8 mouse cellular contexts compared by ENCODE assay signal in the genomic region with DNA sequence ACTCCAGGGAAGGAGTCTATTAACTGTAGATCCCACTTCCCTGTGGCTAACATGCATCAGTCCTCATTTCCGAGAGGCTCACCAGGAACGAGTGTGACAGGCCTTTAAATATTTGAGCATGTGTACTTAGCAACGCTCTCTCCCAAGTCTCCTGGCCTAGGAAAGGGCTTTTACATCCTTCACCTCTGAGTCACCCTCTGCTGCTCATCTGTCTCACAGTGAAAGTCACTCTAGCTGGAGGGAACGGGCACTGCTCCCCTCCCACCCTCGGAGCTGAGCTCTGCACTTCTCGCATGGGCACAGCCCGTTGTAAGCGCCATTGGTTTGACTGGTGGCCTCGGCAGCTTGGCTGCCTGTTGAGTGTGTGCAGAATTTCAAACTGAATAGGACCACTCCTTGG.
DNase-seq lines count a peak whose midpoint lies in the region; ATAC-seq lines count a peak whose summit lies in the region.

No protein-coding gene starts in this region.

- peaks cover 3% of the 10 kb centered on the region; the same call in 1 of the 2 replicates for H3K4me1 ChIP-seq in intestine, embryonic 16.5 days (ENCODE audit: control insufficient read depth, insufficient read depth, low read length)

- H3K4me2 ChIP-seq in intestine, embryonic 16.5 days (ENCODE audit: low read depth, low read length) = no peak overlapping the region

- H3K4me3 ChIP-seq in intestine, embryonic 16.5 days (ENCODE audit: low read length) = no peak overlapping the region

- H3K27me3 ChIP-seq in intestine, embryonic 16.5 days (replicated peaks; ENCODE audit: control insufficient read depth, insufficient read depth, low read length) = no peaks in the 10 kb centered on the region

- intact Hi-C loops in left cerebral cortex, postnatal 4 days (cut with DNase I) = loop anchor here (10.0 kb wide), 1 partner anchor 251 kb away; no protein-coding TSS in a partner anchor

- ATAC-seq in intestine, embryonic 16.5 days = peak; percentile 31

- 41% methylated on average over 9 of the region's 9 CpGs for WGBS in intestine, embryonic 16.5 days

- H3K9me3 ChIP-seq in intestine, embryonic 16.5 days (ENCODE audit: control insufficient read depth, low read length) = no peaks in the 10 kb centered on the region

- no peak overlapping the region for H3K27ac ChIP-seq in intestine, embryonic 16.5 days (ENCODE audit: low read length)

- peak; percentile 42 for DNase-seq in embryo, embryonic 11 days
- DNase-seq in embryo, embryonic 9.5 days (ENCODE audit: extremely low spot score) = no peak
- DNase-seq in retina, postnatal 1 day = peak; percentile 57
- no peak for DNase-seq in retina, embryonic 14.5 days (ENCODE audit: low spot score)
- DNase-seq in left cerebral cortex, postnatal 4 days = no peak
- no peak for DNase-seq in thymus, postnatal 25 days
- no peak for DNase-seq in urinary bladder, postnatal 14 days (ENCODE audit: low spot score)

- H3K36me3 ChIP-seq in intestine, embryonic 16.5 days (ENCODE audit: control insufficient read depth, insufficient read depth, low read length) = no peaks in the 10 kb centered on the region

- H3K9ac ChIP-seq in intestine, embryonic 16.5 days (ENCODE audit: low read depth, low read length) = no peak overlapping the region

Comparison
In these comparisons a context has a peak if more than half of its experiments do, and no peak if none do; other contexts are left out.
1. DNase-seq: peak in embryo, embryonic 11 days (single experiment) and retina, postnatal 1 day (single experiment); none in embryo, embryonic 9.5 days (single experiment), retina, embryonic 14.5 days (single experiment), left cerebral cortex, postnatal 4 days (single experiment), thymus, postnatal 25 days (single experiment) and urinary bladder, postnatal 14 days (single experiment).